Mouse (Mus musculus): ENCODE data around the gene Dock4.

Dock4 gene

DNA sequence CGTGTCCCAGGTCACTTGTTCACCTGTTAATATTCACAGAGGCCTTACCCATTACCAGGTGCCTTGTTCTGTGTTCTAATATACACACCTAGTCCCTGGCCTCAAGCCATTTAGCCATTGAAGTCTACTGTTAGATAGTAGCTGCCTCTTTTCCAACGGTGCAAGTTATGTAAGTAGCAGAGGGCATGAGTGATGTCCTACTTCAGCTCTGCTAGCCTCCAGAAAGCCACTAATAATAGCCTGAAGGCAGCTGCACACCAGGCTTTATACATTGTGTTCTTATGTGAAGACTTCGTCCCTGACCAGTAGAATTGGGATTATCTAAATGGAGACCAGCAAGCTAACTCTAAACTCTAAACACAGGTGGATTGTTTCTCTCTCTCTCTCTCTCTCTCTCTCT, 285.0 kb downstream of the Dock4 start:
- no peak for DNase-seq (ENCODE audit: low read depth in 2 of 2, low spot score in 2 of 2)

GRCm38 (mm10) chr12:40745501-40745900, 299.7 kb downstream of the Dock4 start:
- DNase-seq (ENCODE audit: low read depth in 2 of 2, low spot score in 2 of 2): no peak

DNA sequence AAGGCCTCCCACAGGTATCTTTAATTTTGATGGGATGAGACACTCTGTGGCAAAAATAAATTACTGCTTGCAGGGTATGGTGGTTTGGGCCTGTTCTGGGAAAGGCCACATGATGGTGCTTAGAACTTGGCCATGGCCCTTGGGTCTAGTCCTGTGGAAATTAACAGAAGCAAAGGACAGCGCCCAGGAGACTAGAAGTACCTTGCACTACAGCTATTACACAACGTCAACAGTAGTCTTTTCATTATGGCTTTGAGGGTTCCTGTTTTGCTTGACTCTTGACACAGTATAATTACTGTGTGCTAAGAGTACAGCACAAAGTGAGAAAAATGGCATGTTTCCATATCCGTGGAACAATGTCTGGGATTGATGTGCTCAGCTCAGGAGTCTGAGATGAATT, 300.3 kb downstream of the Dock4 start:
- DNase-seq (ENCODE audit: low read depth in 2 of 2, low spot score in 2 of 2): no peak

DNA sequence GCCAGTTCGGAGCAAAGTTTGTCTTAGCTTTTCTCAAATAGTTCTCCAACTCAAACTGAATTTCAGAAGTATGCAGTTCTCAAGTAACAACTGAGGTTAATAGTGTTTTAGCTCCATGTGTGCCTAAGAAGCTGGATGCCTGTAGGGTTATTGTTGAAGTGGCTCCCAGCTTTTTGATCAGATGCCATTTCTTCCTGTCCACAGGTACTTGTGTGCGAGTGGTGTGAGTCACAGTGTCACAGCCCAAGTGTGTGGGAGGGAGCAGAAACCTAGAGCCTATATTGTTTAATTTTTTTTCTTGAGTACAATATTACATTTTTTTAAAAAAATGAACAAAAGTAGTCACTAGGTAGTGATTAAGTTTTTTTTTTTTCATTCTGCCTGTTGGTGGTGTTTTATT, 313.5 kb downstream of the Dock4 start:
- DNase-seq (ENCODE audit: low read depth in 2 of 2, low spot score in 2 of 2): no peak

DNA sequence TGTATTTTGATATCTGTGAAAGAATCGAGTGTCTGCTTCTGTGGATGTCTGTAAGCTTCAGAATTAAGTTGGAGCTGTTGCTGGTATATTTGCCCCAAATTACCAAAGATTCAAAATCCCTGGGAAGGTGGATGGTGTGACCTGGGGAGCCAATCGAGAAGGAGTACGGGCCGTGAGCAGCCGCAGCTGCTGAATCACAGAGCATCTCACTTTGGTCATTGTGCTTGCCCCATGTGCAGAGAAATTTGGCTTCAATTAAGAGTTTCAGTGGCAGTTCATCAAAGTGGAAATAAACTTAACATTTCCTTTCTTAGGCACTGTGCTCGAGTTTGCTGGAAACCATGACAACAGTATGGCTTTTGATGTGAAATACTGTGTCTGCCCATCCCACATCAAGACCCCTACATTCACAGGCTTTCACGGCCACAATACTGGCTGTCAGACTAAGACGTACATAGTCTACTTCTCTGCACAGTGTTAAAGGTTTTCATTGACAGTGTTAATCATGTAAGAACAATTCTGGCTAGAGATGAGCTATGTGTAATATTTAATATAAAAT, 321.6 kb downstream of the Dock4 start:
- DNase-seq (ENCODE audit: low read depth in 2 of 2, low spot score in 2 of 2): no peak

GRCm38 (mm10) chr12:40773091-40773490, 327.3 kb downstream of the Dock4 start:
- no peak for DNase-seq (ENCODE audit: low read depth in 2 of 2, low spot score in 2 of 2)

DNA sequence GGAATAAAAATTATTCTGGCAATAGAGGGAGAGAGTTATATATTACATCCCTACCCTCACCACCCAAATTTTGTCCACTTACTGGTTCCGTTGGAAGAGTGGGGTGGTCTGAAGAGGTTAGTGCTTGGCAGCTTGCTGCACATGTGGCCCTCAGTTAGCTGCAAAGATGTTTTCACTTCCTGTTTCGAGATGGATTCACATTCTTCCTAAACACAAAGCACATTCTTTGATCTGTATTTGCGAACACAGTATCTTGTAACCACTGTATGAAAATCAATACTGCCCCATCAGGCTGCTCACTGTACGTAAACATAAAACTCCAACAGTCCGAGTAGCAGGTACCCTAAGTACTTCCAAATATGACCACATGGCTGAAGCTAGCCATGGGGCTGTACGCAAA, 335.8 kb downstream of the Dock4 start:
- DNase-seq (ENCODE audit: low read depth in 2 of 2, low spot score in 2 of 2): no peak

DNA sequence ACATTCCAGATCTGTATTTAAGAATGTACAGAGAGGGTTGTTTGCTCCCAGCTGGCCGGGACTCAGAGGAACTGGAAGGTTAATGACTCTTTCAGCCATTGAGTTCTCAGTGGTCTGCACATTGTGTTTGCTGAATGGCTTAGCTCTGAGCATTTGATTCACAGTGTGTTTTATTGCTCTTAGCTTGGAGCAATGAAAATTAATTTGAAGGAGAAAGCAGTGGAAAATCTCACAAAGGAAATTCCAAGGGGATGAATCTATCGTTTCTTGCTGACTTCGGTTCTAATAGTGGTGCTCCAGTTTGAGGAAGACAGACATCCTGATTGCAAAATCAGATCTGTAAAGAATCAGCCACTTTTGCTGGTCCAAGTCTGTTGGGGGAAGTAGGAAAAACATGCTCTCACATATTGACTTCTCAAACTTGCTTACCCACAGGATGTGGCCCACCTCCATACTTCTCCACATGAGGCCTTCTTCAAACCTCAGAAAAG, 342.9 kb downstream of the Dock4 start:
- DNase-seq (ENCODE audit: low read depth in 2 of 2, low spot score in 2 of 2): no peak

GRCm38 (mm10) chr12:40789379-40790361, 343.9 kb downstream of the Dock4 start:
- DNase-seq (ENCODE audit: low read depth in 2 of 2, low spot score in 2 of 2): no peak

GRCm38 (mm10) chr12:40791221-40791620, 345.5 kb downstream of the Dock4 start:
- DNase-seq (ENCODE audit: low read depth in 2 of 2, low spot score in 2 of 2): no peak

GRCm38 (mm10) chr12:40792184-40792650, 346.5 kb downstream of the Dock4 start:
- no peak for DNase-seq (ENCODE audit: low read depth in 2 of 2, low spot score in 2 of 2)

DNA sequence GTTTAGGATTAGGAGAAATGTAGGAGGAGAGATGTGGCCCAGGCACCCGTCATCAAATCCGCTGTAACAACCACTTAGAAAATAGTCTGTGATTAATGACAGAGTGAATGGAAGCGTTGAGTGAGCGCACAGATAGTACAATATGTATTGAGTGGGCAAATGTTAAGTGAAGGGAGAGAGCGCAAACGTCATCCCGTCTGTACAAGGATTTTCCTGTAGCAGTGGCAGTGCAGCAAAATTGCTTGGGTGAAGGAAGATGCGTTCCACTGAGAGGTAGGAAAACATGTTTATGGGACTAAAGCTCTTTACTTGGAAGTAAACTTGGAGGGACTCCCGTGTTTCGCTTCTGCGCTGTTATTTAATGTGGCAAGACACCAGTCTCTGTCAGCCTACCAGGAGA, 348.3 kb downstream of the Dock4 start:
- DNase-seq (ENCODE audit: low read depth in 2 of 2, low spot score in 2 of 2): no peak

DNA sequence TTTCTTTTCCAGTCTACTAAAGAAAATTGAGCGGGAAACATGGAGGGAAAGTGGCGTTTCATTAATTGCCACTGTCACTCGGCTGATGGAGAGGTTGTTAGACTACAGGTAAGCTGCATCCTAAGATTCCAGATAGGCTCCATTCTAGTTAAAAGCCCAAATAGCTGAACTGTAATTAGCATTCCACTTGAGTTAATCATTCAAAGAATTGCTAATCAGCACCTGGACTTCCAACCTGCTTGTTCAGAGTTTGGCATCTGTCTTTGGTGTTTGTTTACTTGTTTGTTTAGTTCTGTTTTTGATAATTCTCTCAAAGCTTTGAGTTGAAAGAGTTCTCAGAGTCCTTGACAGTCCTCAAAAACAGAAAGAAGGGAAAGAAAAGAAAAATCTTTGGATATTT, 349.0 kb downstream of the Dock4 start:
- DNase-seq (ENCODE audit: low read depth in 2 of 2, low spot score in 2 of 2): no peak

GRCm38 (mm10) chr12:40795768-40796167, 350.0 kb downstream of the Dock4 start:
- no peak for DNase-seq (ENCODE audit: low read depth in 2 of 2, low spot score in 2 of 2)

- DNase-seq (ENCODE audit: low read depth in 2 of 2, low spot score in 2 of 2): no peak
Observed at GRCm38 (mm10) chr12:40796813-40797491, 351.2 kb downstream of the Dock4 start.

- DNase-seq (ENCODE audit: low read depth in 2 of 2, low spot score in 2 of 2): no peak
Observed at GRCm38 (mm10) chr12:40797561-40798343, 352.0 kb downstream of the Dock4 start.

DNA sequence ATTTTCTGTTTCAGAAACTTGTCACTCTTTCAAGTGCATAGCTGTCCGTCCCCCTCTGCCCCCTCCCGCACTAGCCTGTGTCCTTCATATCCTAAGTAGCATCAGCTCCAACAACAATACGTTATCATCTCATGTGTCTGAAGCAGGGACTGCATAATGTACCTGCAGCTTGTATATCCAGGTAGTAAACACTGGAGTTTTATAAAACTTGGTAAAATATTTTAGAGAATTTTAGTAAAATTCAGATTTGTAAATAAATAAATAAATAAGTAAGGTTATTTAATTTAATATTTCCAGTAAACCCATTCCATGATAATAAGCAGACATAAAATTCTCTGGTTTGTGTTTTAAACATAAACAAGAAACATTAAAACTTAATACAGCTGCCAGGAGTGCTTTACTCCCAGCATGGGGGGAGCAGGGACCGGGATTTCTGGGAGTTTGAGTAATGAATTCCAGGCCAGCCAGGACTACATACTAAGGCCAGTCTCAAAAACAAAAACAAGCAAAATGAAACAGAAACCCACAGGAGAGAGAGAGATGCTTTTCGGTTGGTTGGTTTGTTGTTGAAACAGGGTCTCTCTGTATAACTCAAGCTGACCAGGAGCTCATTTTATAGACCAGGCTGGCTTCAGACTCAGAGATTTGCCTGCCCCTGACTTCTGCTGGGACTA, 352.7 kb downstream of the Dock4 start:
- no peak for DNase-seq (ENCODE audit: low read depth in 2 of 2, low spot score in 2 of 2)

DNA sequence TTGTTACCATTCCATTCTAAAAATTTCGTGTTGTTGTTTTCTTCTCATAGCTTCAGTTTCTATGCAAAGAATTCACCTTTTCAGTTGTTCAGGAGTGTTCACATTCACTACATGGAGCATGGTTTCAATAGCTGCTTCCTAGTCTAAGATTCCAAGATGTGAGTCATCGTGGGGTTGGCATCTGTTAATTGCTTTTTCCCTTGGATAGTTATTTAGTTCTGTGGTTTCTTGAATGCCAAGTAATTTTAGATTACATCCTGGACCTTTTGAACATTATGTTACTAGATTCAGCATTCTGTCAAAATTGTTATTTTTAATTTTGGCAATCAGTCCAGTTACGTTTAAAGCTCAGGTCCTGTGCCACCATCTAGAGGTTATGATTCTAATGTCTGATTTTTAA, 355.7 kb downstream of the Dock4 start:
- no peak for DNase-seq (ENCODE audit: low read depth in 2 of 2, low spot score in 2 of 2)

GRCm38 (mm10) chr12:40805257-40805656, 359.5 kb downstream of the Dock4 start:
- no peak for DNase-seq (ENCODE audit: low read depth in 2 of 2, low spot score in 2 of 2)

DNA sequence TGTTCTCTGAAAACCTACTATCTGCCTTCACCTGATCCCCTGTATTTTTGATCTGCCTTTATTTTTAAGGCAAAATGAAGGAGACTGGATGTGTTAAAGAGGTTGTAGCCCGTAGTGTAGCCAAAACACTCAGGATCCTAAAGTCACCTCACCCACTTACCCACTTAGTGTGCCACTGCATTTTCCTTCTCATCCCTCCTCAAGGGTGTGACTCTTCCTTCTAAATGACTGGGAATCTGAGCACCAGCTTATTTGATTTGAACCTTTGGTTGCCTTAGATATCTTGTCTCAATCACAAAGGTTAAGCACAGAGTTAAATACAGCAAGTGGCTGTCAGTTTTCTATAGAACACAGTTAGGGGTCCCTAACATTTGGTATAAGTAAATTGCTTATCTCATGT, 362.2 kb downstream of the Dock4 start:
- DNase-seq (ENCODE audit: low read depth in 2 of 2, low spot score in 2 of 2): no peak

All from CD8-positive naive resting alpha-beta T cell, adult 2 months (primary cell).